Mouse (Mus musculus): ENCODE measurements around the gene Rhof. TPM values are rescaled to one million over a fixed set of nuclear protein-coding genes. Genes with fewer than 3 reads are reported as not detected.
"Not testable (repeated sequence)": the region's sequence is repeated elsewhere in the genome, so short reads cannot be mapped to it uniquely, and the experiment has no call there.

Rhof gene
- polyA plus RNA-seq, 1 experiment = 0.48 TPM

DNA sequence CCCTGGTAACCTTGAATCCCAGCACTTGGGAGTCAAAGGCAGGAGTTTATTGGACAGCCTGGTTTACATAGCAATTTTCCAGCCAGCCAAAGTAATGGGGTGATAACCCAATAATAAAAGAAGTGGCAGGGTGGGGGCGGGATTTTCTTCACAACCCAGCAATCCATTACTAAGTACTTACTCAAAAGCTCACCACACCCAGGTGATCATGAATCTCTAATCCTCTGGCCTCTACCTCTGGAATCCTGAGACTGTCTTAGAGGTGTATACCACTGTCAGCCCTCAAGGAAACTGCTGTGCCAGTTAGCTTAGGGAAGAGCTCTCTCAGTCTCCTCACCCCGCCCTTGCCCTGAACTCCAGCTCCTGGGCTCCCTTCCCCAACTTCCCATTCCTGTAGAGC is 46.0 kb downstream of the Rhof start:
- H3K4me3 ChIP-seq (ENCODE audit: insufficient read depth, low read depth, low read length) = no peak overlapping the region
- no peak overlapping the region for H3K27ac ChIP-seq (replicated peaks; ENCODE audit: low read depth, low read length)
- 0 out of 2 replicates have a peak, but pooled peaks cover 8% of the 10 kb centered on the region for H3K4me1 ChIP-seq (ENCODE audit: control insufficient read depth, insufficient read depth, insufficient read length, low read length)

DNA sequence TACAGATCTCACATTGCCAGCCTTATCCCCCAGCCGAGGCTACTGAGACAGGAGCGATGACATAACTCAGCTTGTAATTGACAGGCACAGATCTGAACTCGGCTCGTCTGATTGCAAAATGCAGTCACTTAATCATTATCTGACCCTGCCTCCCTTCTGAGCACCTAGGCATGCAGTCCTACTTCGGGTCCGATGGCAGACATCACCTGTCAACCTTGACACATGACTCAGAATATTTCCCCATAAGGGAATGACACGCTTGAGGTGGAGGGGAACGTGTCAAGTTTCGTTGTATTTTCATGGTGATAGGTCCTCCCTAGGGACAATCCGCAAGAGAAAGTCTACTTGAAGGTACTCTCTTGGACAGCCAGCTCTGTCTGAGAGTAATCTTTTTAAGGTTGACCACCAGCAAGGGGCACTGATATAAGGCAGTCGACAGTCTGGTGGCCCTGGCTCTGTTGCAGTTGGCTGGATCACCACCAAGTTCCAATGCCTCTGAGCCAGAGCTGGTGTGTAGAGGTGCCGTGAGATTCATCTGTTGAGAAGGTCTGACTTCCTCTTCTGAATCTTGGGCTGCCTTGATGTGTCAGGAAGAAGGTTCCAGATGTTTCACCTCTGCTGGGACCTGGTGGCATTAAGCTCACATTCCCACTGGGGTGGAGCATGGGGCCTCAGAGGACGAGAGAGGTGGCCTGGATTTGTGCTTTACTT is 49.0 kb downstream of the Rhof start:
- H3K27ac ChIP-seq (replicated peaks; ENCODE audit: low read depth, low read length) = no peak overlapping the region
- H3K4me1 ChIP-seq (ENCODE audit: control insufficient read depth, insufficient read depth, insufficient read length, low read length) = peaks cover 15% of the 10 kb centered on the region
- no peak overlapping the region for H3K4me3 ChIP-seq (ENCODE audit: insufficient read depth, low read depth, low read length)

- peaks cover 26% of the 10 kb centered on the region for H3K4me1 ChIP-seq (ENCODE audit: control insufficient read depth, insufficient read depth, insufficient read length, low read length)
- no peak overlapping the region for H3K4me3 ChIP-seq (ENCODE audit: insufficient read depth, low read depth, low read length)
- peak overlapping the region; percentile 53; the same call in 1 of the 2 replicates for H3K27ac ChIP-seq (replicated peaks; ENCODE audit: low read depth, low read length)
Observed at GRCm38 (mm10) chr5:123080510-123080909, 52.0 kb downstream of the Rhof start.

DNA sequence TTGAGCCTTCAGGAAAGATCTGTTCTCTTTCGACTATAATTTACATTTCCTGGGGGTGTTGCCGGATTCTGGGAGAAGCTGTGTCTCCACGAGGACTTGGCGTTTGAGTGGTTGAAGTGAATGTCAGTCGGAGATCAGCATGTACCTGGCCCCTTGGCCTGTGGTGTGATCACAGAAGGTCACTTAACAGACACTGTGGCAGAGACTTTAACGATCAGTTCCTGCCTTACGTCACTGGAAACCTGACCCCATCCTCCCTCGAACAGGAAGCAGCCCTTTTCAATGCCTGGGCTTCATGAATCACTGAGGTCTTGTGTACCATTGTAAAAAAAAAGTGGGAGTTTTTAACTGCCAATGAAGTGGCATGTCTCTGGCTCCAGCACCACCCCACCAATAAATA is 52.5 kb downstream of the Rhof start:
- Histone ChIP-seq H3K4me1 (ENCODE audit: control insufficient read depth, insufficient read depth, insufficient read length, low read length) (peaks cover 27% of the 10 kb centered on the region), H3K27ac (replicated peaks; ENCODE audit: low read depth, low read length) (peak overlapping the region; percentile 55), H3K4me3 (ENCODE audit: insufficient read depth, low read depth, low read length) (peak overlapping the region; percentile 0; the same call in 1 of the 2 replicates)

GRCm38 (mm10) chr5:123079568-123079967 is 52.9 kb downstream of the Rhof start:
- peak overlapping the region; percentile 0; the same call in 1 of the 2 replicates for H3K4me3 ChIP-seq (ENCODE audit: insufficient read depth, low read depth, low read length)
- H3K27ac ChIP-seq (replicated peaks; ENCODE audit: low read depth, low read length) = peak overlapping the region; percentile 66
- H3K4me1 ChIP-seq (ENCODE audit: control insufficient read depth, insufficient read depth, insufficient read length, low read length) = peaks cover 25% of the 10 kb centered on the region

DNA sequence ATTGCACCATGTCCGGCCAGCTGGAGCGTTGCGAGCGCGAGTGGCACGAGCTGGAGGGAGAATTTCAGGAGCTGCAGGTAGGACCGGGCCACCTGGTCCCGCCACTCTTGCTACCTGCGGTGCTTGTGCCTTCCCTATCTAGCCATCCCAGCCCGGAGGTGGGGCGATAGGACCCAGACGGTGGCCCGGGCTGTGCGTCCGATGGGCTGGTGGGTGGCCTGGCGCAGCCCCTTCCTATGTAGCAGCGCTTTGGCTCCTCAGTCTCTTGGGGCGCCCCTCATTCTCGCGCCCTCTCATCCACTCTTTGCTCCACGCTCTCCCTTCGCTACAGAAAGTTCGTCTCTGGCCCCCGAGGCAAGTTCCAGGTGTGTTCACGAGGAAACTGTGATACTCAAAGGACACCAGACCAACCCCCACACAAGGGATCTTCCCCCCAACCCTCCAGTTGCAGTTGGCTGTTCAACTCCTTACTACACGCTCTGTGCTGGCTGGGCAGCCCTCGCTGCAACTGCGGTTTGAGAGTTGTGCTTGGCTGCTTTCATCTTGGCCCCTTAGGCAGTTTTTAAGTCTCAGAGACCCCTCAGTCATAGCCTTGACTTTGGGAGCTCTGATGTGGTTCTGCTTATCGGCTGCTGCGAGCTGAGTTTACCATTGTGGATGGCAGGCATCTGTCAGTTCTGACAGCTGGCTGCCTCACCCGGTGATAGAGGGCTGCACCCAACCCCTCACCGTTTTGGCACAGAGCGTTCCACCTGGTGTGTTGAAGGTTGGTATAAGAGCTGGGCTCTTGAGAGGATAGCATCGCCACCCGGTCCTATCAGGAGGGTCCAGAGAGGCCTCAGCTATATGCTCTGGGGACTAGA is 55.8 kb downstream of the Rhof start:
- H3K4me1 ChIP-seq (ENCODE audit: control insufficient read depth, insufficient read depth, insufficient read length, low read length) = peaks cover 22% of the 10 kb centered on the region
- H3K27ac ChIP-seq (replicated peaks; ENCODE audit: low read depth, low read length) = peak overlapping the region; percentile 9

DNA sequence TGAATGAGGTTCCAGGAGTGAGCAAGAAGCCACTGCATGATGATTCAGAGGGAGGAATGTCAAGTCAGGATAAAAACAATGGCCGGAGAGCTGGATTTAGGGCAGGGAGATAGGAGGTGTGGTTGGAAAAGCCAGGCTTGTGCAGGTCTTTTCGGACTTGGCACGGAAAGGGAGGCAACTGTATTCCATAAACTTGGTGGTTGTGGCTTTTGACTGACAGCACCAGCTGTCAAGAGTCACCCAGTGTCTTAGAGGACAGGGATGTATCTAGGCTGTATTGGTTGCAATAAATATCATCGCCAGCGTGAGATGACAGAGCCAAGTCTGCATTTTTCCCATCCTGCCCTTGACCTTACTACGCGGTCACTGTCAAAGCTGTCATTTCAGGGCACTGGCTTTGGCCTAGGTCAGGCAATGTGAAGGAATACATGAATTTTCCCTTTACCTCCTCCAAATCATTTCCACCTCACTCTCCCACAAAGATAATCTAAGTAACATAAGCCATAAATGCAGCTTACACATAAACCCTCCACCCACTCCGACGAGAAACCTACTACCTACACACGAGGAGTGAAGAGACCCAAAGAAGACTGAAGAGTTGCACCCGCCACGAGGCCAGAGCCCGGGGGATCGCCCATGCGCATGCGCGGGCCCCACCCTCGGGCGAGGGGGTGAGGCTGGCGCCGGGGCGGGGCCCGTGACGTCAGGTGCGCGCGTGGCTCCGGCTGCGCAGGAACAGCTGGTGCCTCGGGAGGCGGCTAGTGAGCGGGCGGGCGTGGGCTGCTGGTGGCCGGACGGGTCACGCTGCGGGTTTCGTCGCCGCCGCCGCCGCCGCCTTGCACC is 56.7 kb downstream of the Rhof start:
- H3K4me3 ChIP-seq (ENCODE audit: insufficient read depth, low read depth, low read length) = peak overlapping the region; percentile 74
- H3K27ac ChIP-seq (replicated peaks; ENCODE audit: low read depth, low read length) = peak overlapping the region; percentile 89
- H3K4me1 ChIP-seq (ENCODE audit: control insufficient read depth, insufficient read depth, insufficient read length, low read length) = peaks cover 22% of the 10 kb centered on the region

More for the DNA sequence above, 55.8 kb downstream of the Rhof start:
- H3K4me3 ChIP-seq (ENCODE audit: insufficient read depth, low read depth, low read length) = peak overlapping the region; percentile 74

GRCm38 (mm10) chr5:123068714-123069113 is 63.8 kb downstream of the Rhof start:
- Histone ChIP-seq H3K4me1 (ENCODE audit: control insufficient read depth, insufficient read depth, insufficient read length, low read length) (no peaks in the 10 kb centered on the region), H3K27ac (replicated peaks; ENCODE audit: low read depth, low read length) (no peak overlapping the region), H3K4me3 (ENCODE audit: insufficient read depth, low read depth, low read length) (no peak overlapping the region)

DNA sequence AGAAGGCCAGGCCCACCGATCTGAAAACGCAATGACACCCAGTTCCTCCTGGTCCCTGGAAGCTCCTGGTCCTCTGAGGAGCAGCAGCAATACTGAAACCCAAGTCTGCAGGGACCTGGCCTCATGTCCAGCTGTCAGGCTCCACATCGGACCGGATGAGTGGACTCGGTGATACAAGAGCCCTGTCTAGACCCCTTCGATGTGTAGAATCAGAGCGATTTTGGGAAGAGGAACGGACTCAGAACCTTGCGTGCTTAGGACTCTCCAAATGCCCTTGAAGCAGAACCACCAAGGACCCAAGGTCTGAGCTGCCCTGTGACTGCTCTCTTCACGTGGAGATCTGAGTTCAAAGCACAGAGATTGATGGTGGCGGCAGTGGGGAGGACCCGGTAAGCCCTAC is 64.4 kb downstream of the Rhof start, which contains the start of gene Tmem120b:
Tmem120b (plus strand) TSS at position 301 of the 400 bp plus-strand sequence.
- Histone ChIP-seq H3K4me1 (ENCODE audit: control insufficient read depth, insufficient read depth, insufficient read length, low read length) (no peaks in the 10 kb centered on the region), H3K4me3 (ENCODE audit: insufficient read depth, low read depth, low read length) (no peak within 1 kb of the TSS), H3K27ac (replicated peaks; ENCODE audit: low read depth, low read length) (no peak within 1 kb of the TSS)

GRCm38 (mm10) chr5:123067395-123067995 is 65.0 kb downstream of the Rhof start:
- Histone ChIP-seq H3K4me3 (ENCODE audit: insufficient read depth, low read depth, low read length) (no peak overlapping the region), H3K27ac (replicated peaks; ENCODE audit: low read depth, low read length) (no peak overlapping the region), H3K4me1 (ENCODE audit: control insufficient read depth, insufficient read depth, insufficient read length, low read length) (no peaks in the 10 kb centered on the region)

DNA sequence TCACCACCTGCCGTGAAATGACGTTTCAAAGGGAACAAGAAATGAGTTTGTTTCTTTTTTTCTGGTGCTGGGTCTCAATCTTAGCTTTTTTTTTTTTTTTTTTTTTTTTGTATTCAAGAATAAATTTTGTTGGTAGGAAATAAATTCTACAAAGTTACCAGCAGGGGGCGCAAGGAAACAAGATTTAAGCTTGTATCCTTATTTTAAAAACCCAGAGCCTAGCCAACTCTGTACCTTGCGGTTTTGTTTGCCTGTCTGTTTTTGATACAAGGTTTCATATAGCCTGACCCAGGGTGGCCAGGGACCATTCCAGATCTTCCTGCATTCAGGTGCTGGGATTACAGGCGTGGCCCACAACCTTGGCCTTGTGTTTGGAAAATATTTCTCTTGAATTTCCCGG is 68.3 kb downstream of the Rhof start:
- no peak overlapping the region for H3K27ac ChIP-seq (replicated peaks; ENCODE audit: low read depth, low read length)
- no peaks in the 10 kb centered on the region for H3K4me1 ChIP-seq (ENCODE audit: control insufficient read depth, insufficient read depth, insufficient read length, low read length)
- no peak overlapping the region for H3K4me3 ChIP-seq (ENCODE audit: insufficient read depth, low read depth, low read length)

DNA sequence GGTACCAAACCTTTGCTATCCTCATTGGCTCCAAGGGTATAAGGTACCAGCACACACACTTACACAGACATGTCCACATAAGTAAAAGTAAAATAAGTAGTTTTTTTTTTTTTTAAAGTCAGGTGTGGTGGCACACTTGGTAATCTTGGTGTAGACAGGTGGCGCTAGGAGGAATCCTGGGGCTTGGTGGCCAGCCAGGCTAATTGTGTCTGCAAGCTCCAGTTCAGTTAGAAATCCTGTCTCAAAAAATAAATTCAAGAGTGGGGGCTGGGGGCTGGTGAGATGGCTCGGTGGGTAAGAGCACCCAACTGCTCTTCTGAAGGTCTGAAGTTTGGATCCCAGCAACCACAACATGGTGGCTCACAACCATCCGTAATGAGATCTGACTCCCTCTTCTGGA is 69.4 kb downstream of the Rhof start:
- Histone ChIP-seq H3K4me1 (ENCODE audit: control insufficient read depth, insufficient read depth, insufficient read length, low read length) (no peaks in the 10 kb centered on the region), H3K27ac (replicated peaks; ENCODE audit: low read depth, low read length) (no peak overlapping the region), H3K4me3 (ENCODE audit: insufficient read depth, low read depth, low read length) (no peak overlapping the region)

- H3K27ac ChIP-seq (replicated peaks; ENCODE audit: low read depth, low read length); H3K4me3 ChIP-seq (ENCODE audit: insufficient read depth, low read depth, low read length); H3K4me1 ChIP-seq (ENCODE audit: control insufficient read depth, insufficient read depth, insufficient read length, low read length): not testable (repeated sequence)
Observed at GRCm38 (mm10) chr5:123061402-123061749, 71.1 kb downstream of the Rhof start.

DNA sequence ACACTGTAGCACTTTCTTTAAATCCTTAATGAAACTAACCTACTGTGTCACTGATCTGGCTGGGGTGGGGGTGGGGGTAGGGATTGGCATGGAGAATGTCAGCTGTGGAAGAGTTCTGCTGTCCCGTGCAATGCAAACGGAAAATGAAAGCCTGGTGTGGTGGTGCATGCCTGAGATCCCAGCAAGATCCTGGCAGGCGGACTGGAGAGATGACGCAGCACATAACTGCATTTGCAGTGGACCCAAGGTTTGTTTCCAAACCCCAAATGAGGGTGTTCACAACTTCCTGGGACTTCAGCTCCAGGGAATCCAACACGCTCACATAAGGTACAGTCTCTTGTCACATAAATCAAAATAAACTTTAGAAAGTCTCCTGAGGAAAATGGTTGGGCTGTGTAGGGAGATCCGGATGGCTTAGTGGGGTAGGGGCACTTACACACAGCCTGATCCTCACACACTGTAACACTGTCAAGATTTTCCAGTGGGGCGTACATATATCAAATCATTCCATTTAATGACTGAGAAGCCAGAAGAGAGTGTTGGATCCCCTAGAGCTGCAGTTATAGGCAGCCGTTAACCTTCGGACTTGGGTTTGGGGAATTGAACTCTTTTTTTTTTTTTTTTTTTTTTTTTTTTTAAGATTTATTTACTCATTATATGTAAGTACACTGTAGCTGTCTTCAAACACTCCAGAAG is 71.6 kb downstream of the Rhof start:
- Histone ChIP-seq H3K4me3 (ENCODE audit: insufficient read depth, low read depth, low read length) (no peak overlapping the region), H3K4me1 (ENCODE audit: control insufficient read depth, insufficient read depth, insufficient read length, low read length) (no peaks in the 10 kb centered on the region), H3K27ac (replicated peaks; ENCODE audit: low read depth, low read length) (peak overlapping the region; percentile 51; the same call in 1 of the 2 replicates)

Data from brown adipose tissue, adult 24 weeks (tissue).